Mouse (Mus musculus): ENCODE data around the gene Tnfrsf8.
"Not testable (repeated sequence)": the region's sequence is repeated elsewhere in the genome, so short reads cannot be mapped to it uniquely, and the experiment has no call there.

Tnfrsf8 gene

GRCm38 (mm10) chr4:145310859-145311258, 4.1 kb downstream of the Tnfrsf8 start:
- no peak for DNase-seq (ENCODE audit: low spot score in 2 of 2)

DNA sequence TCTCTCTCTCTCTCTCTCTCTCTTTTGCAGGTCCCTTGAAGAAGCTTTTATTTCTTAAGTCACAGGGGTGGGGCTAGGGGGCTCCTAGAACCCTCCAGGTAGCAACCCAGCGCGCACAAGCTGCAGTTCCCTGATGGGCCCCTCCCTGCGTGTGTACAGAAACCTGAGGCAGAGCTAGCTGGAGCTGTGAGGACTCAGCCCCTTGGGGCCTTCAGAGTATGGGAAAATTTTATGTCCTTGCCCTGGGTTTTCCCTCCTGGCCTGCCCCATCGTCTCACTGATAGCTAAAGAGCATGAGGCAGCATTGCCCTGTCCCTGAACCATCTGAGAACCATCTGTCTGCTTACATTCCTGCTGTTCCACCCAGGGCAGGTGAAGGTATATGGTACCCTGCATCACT, 8.5 kb downstream of the Tnfrsf8 start:
- DNase-seq (ENCODE audit: low spot score in 2 of 2): no peak

DNA sequence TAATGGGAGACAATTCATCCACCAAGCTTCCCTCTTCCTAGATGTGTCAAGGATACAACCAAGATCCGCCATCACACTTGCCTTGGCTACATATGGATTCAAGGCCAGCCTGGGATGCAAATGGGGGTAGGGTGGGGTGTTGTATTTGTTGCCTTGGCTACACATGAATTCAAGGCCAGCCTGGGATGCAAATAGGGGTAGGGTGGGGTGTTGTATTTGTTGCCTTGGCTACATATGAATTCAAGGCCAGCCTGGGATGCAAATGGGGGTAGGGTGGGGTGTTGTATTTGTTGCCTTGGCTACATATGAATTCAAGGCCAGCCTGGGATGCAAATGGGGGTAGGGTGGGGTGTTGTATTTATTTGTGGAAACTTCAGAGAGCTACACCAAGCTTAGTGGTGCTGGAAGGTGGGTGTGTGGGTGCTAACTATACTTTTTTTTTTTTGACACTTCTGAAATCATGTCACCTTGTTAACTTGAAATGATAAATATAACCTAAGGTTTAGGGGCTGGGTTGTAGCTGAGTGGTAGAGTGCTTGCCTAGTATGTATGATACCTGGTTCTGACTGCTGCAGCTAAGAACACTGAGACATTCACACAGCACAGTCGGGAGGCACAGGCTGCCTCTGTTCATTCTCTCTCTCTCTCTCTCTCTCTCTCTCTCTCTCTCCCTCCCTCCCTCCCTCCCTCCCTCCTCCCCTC, 9.2 kb downstream of the Tnfrsf8 start:
- DNase-seq (ENCODE audit: low spot score in 2 of 2): not testable (repeated sequence)

- DNase-seq (ENCODE audit: low spot score in 2 of 2): no peak
Observed at GRCm38 (mm10) chr4:145304109-145304508, 10.9 kb downstream of the Tnfrsf8 start.

DNA sequence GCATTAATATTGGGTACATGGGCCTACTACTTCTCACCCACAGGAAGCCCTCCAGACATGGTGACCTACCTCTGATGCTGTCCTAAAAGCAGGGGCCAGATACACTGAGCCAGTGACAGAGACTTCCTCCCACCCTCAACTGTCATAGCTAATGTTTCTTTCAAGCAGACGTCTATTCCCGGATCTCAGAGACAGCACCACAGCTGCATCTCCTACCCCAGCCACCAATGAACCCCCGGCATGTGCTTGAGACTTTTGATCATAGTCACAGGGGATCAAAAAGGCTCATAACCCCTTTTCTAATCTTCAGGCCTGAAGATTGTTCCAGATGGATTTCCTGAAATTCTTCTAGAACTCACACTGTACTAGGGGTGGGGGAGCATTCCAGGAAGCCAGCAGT, 12.9 kb downstream of the Tnfrsf8 start:
- DNase-seq (ENCODE audit: low spot score in 2 of 2): no peak

DNA sequence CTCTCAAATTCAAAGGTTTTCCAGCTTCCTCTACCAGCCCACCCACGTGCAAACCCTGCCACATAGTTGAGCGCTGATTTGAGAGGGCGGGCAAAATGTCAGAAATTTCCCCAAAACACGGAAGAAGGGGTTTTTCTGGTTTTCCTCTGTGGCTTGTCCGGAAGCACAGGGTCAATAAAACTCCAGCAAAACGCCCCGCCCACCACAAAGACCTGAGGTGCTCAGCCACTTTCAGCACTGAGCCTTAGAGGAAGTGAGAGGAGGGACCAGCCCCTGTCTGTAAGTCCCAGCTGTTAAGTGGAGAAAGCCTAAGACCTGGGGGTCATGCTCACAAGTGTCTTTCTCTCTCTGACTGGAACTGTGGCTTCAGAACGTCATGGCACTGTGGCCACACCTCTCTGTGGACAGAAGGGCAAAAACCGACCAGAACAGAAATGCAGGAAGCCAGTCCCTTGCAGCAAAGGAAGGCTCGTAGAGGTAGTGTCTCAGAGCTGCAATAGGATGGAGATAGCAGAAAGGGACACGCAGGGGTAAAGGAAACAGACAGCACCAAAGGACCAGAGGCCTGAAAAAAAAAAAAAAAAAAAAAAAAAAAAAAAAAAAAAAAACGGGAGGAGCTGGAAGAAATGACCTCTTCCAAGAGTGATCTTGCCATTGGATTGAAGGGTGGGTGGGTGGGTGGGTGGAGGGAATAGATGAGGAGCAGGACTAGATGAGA, 14.6 kb downstream of the Tnfrsf8 start:
- no peak for DNase-seq (ENCODE audit: low spot score in 2 of 2)

GRCm38 (mm10) chr4:145299355-145299754, 15.6 kb downstream of the Tnfrsf8 start:
- no peak for DNase-seq (ENCODE audit: low spot score in 2 of 2)

DNA sequence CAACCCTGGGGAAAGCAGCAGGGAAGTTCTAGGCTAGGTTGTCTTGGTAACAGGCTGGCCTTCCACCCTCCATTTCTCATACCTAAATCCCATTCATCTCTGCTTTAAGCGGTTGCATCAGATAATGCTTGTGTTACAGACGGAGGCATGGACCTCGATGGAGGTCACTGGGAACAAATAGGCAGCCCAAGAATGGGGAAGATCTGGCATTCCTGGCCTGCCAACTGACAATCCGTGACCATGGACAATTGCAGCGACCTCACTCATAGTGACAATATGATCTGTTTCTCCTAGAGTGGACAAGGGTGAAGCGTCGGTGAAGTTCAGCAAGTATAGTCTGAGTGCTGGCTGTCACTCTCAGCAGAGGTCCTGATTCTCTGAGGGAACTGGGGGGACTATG, 16.1 kb downstream of the Tnfrsf8 start:
- no peak for DNase-seq (ENCODE audit: low spot score in 2 of 2)

GRCm38 (mm10) chr4:145295589-145296300, 19.2 kb downstream of the Tnfrsf8 start:
- peak; percentile 63 to 67 for DNase-seq (ENCODE audit: low spot score in 2 of 2)

- DNase-seq (ENCODE audit: low spot score in 2 of 2): no peak
Observed at GRCm38 (mm10) chr4:145294588-145294987, 20.4 kb downstream of the Tnfrsf8 start.

DNA sequence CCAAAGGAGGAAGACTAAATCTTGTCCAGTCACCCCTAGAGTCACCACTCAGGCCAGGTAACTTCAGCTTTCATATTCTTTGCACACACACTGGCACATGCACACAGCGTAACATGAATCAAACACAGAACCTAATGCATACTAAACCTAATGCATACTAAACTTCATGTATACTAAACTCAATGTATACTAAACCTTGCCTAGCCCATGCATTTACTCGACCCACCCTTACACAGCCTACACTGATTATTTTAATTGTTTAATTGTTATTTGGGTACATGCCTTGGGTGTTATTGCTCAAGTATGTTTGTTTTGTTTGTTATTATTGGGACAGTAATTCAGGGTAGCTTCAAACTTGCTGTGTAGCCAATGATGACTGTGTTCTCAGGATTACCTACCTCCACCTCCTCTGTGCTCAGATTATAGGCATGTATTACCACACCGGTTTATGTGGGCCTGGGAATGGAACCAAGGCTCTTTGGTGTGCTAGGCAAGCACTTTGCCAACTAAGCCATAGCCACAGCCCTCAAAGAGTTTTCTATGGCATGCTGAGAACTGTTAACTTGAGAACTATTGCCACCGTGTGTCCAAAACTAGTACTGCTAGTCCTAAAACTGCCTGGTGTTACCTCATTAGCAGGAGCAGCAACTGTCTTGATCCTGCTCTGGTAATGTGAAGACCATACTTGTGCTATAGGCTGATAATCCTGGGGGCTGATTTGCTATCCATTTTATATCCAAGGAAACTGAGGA, 28.4 kb downstream of the Tnfrsf8 start:
- peak; percentile 58 to 67 for DNase-seq (ENCODE audit: low spot score in 2 of 2)

DNA sequence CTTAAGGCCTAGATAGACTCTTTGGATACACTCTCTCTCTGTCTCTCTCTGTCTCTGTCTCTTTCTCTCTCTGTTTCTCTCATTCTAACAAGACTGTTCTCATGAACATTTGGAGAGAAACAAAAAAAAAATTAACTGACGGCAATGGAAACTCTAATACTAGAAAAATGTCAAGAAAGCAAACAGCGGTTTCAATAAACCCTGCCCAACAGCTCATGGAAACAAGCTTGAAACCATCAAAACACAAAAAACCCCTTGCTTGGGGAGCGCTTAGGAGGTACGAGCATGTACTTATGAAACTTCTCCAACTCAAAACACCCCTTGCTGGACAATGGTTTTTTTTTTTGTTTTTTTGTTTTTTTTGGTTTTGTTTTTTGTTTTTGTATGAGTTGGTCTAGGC, 30.3 kb downstream of the Tnfrsf8 start:
- no peak for DNase-seq (ENCODE audit: low spot score in 2 of 2)

GRCm38 (mm10) chr4:145283441-145283840, 31.5 kb downstream of the Tnfrsf8 start:
- no peak for DNase-seq (ENCODE audit: low spot score in 2 of 2)

DNA sequence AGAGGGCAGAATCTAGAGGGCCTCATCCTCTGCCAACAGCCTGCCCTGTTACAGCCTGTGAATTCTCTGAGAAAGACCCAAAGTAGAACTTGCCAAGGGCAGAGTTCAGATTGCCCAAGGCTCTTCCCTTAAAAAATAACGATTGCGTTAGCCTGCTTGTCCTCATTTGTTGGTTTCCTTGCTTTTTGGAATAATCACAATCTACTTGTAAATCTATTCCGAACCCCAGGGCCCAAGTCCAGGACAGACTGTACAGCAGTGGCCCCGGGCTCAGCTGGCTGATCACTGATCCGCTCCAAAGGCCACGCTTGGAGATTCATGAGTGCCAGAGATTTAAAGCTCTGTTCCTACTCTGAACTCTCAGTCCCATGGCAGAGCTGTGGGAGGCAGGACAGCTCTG, 34.0 kb downstream of the Tnfrsf8 start:
- no peak for DNase-seq (ENCODE audit: low spot score in 2 of 2)

- no peak for DNase-seq (ENCODE audit: low spot score in 2 of 2)
Observed at GRCm38 (mm10) chr4:145278724-145279370, 36.1 kb downstream of the Tnfrsf8 start.

DNA sequence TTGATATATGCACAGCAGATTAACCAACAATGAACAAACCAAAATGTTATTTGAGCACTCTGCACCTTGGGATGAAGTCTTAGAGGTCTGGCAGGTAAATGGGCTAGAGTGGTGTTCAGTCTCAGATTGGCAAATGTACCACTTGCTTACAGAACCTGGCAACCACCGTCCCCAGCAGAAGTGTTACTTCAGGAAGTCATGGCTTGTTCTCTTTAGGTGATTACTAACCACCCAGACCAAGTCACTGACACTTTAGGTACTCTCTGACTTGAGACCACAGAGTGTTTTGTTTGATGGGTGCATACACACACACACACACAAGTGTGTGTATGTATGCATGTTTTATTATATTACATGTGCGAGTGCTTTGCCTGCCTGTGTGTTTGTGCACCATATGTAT, 36.7 kb downstream of the Tnfrsf8 start:
- DNase-seq (ENCODE audit: low spot score in 2 of 2): no peak

- DNase-seq (ENCODE audit: low spot score in 2 of 2): no peak
Observed at GRCm38 (mm10) chr4:145276368-145277249, 38.4 kb downstream of the Tnfrsf8 start.

GRCm38 (mm10) chr4:145274887-145275286, 40.1 kb downstream of the Tnfrsf8 start:
- no peak for DNase-seq (ENCODE audit: low spot score in 2 of 2)

GRCm38 (mm10) chr4:145273923-145274322, 41.0 kb downstream of the Tnfrsf8 start:
- DNase-seq (ENCODE audit: low spot score in 2 of 2): no peak

GRCm38 (mm10) chr4:145272763-145273162, 42.2 kb downstream of the Tnfrsf8 start:
- no peak for DNase-seq (ENCODE audit: low spot score in 2 of 2)
